Mouse (Mus musculus) heart, postnatal 36 days (tissue): Measurements from ENCODE around the gene Hnrnpm. TPM values are rescaled to one million over a fixed set of nuclear protein-coding genes. Genes with fewer than 3 reads are reported as not detected.
"Not testable (repeated sequence)": the region's sequence is repeated elsewhere in the genome, so short reads cannot be mapped to it uniquely, and the experiment has no call there.

Experiments used
- DNase-seq, 2 experiments: peaks; one replicate each; pipeline ENCODE4 v3.0.0; 2021 to 2022
- intact Hi-C: fragments of 180-260 bp; cut with DNase I; formaldehyde crosslinking; loops from one replicate; pipeline ENCODE4 v1.15.1; 2025
- total RNA-seq, 2 experiments: library from RNA; stranded (reverse); gene quantifications; 2 replicates each; pipeline ENCODE4 v1.2.3; 2021

The Hnrnpm gene
- total RNA-seq: 10 to 100 TPM; 82.5 to 83.7 TPM

DNA sequence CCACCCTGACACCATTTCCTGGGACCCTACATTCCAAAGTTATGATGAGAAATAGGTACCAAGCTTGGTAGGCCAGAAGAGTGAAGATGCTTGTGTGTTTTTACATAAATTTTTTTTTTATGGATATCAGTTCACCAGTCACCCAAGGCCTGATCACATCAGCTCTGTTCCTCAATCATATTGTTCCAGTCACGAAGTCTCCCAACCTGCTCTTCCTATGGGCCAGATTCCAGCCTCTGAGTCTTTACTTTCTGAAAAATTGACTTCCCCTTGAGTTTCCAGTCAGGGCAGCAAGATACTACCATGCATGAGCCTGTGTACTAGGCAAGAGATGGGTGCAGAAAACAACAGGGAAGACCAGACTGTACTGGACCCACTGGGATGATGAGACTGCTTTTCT, at the start of gene Hnrnpm:
Hnrnpm (minus strand) TSS at position 101 of the 400 bp plus-strand sequence.
- DNase-seq: no peak
- intact Hi-C loops: no loop called here

DNA sequence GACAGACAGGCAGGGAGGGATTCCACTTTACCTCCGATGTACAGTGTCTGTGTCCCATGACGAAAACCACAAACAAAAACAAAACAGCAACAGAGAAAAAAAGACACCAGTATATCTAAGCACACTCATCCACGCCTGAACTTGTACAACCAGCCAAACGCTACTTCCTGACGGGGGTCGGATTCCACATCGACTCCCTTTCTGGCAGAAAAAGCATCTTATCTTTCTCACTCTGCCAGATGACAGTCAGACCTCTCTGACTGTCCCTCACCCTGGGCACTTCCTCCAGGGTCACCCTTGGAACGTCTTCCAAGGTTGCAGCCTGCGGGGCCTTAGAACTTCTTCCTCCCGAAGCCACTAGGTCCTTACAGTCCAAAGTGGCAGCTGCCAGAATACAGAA, 46.9 kb upstream of the Hnrnpm start:
- DNase-seq, intact Hi-C loops: not testable (repeated sequence)

DNA sequence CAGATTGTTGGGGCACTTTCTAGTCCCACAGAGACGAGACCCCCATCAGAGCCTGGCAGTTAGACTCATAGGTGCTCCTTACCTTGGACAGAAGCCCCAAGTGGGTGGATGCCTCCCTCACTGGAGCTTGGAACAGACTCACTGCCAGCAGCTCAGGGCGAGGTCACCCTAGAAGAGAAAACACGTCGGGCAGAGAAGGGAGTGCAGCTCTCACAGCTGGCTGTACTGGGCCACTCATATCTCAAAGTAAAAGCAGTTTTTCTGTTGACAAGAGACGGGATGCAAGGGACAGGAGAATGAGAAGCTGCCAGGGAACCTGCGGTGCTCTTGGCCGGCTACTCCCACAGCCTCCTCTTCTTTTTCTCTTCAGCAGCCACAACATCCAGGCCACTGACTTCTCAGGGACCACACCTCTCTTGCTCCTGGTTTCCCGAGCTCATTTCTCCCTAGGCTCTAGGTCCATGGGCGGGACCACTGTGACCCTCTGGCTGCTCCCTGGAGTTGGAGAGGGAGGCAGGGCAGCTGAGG, 46.0 kb upstream of the Hnrnpm start:
- DNase-seq, intact Hi-C loops: not testable (repeated sequence)

DNA sequence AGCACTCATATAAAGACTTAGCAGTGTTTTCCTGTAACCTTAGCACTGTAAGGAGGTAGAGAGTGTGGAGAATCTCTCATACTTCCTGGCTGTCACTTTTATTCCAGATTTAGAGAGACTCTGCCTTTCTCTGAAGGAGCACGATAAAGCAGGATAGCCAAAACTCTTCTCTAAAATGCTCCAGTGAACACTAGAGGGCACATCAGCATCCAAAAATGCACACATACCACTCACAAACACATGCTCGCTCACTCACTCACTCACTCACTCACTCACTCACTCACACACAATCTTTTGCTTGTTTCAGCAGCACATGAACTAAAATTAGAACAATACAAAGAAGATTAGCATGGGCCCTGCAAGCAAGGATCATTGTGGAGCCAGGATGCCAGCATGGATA, 42.6 kb upstream of the Hnrnpm start:
- intact Hi-C loops: no loop called here
- DNase-seq: no peak

DNA sequence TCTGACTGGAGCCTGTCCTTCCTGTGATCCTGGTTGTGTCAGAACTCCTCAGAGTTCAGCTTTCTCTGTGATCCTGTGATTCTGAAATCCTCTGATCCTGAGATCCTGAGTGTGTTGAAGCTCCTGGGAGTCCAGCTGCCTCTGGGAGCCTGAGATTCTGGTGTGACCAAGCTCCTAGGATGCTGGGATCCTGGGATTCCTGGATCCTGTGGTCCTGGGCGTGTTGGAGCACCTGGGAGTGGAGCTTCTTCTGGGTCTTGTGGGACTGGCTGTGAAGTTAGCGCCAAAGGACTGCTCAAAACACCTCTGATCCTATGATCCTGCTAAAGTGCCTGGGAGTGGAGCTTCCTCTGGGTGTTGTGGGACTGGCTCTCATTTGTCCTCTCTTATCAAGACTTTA, 41.7 kb upstream of the Hnrnpm start:
- DNase-seq: no peak
- intact Hi-C loops: no loop called here

DNA sequence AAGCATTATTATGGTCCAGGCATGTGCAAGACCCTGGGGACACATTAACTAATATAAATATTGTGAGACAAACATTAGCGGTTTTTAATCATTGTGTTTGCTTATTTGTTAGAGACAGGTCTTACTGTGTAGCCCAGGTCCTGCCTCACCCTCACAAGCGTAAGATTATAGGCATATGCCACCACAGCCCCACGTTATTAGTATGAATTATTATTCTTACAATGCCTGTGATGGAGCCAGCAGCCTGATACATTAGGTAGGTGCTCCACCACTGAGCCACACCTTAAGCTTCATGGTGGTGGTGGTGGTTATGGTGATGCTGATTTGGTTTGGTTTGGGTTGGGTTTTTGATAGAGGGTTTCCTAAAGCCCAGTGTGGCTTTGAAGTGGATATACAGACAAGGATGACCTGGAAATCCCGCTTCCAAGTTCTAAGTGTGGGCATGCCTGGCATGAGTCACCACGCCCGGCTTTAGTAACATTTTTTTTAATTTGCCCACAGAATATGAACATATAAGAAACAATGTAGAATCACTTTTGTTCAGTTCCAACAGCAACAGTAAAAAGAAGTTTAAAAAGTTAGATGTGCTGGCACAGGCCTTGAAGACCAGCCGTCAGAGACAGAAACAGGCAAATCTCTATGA, 33.2 kb upstream of the Hnrnpm start:
- no peak for DNase-seq
- intact Hi-C loops: loop anchor here (2.0 kb wide), 1 partner anchor 35 kb away; no protein-coding TSS in a partner anchor

DNA sequence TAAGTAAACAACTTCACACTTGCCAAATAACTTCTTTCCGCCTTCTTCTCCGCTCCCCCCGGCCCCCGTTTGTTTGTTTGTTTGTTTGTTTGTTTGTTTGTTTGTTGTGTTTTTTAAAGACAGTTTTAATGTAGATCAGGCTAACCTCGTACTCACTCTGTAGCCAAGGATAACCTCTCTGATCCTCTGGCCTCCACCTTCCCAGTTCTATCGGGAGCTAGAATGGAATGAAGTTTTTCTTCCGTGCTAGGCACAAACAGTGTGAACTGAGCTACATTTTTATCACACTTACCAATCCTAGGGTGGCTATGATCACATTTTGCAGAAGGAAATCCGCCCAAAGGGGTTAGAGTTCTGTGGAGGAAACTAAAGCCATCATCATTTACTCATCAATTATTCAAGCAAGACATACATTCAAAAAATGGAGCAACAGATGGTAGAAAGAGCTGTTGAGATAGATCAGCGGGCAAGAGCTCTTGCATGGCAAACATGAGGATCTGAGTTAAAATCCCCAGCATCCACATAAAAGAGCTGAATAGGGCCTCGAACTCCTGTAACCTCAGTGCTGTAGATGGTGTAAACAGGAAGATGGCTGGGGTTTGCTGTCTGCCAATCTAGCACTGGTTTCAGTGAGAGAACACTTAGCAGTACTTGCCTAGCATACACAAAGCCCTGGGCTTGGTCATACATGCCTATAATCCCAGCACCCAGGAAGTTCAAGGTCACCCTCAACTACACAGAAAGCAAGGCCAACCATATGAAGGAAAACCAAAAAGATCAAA, 32.5 kb upstream of the Hnrnpm start:
- no peak for DNase-seq
- intact Hi-C loops: loop anchor here (2.0 kb wide), 1 partner anchor 34 kb away; no protein-coding TSS in a partner anchor

DNA sequence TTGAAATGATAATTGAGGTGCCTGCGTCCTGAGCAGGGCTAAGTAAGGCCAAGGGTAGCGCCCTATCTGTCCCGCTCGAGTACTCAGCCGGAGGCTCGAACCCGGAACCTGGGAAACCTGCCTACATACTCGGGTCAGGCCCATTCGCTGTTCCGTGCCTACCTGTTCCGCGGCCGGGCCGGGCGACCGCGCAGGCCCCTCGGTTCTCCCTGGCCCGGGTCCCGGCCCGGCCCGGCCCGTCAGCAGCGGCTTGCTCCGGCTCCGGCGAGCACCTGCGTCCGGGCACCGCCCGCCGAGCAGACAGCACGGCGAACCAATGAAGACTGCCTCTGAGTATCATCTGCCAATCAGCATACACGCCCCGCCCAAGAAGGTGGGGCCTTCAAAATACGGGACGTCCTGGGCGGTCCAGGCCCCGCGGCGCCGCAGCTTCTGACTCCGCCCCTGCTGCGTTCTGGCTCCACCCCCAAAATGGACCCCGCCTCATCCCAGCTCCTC, 31.8 kb upstream of the Hnrnpm start, which contains the start of gene March2:
March2 (minus strand) TSS at position 287 of the 498 bp plus-strand sequence.
- peak; percentile 98 for DNase-seq
- intact Hi-C loops: loop anchor here (2.0 kb wide), 1 partner anchor 34 kb away; no protein-coding TSS in a partner anchor

DNA sequence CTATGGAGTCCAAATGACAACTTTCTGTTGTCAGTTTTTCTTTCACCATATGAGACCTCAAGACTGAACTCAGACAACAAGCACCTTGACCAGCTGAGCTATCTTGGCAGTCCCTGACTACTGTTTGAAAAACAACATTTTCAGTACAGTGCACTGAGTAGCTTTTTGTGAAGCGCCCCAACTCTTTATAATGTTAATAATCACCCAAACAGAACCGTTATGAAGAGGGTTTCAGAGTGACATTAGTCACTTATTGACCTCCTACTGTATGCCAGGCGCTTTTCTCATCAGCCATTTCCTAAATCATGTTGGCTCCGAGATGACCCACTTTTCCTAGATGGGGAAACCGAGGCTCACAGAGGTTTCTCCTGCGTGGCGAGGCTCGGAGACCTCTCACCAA, 31.3 kb upstream of the Hnrnpm start:
- intact Hi-C loops: loop anchor here (2.0 kb wide), 1 partner anchor 33 kb away; no protein-coding TSS in a partner anchor
- no peak for DNase-seq

DNA sequence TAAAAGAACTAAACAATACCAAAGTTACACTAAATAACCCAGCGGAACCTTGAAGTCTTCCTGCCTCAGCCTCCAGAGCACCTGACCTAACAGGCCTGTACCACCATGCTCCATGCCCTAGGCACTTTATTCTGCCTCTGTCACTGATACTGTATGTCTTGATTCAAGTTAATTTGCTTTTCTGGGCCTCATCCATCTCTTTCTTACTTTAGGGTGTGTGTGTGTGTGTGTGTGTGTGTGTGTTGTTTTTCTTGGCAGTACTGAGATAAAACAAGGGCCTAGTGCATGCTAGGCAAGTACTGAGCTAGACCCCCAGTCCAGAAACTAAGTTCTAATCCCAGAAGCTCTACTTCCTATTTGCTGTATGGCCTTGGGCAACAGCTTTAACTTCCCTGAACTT, 30.6 kb upstream of the Hnrnpm start:
- intact Hi-C loops: no loop called here
- no peak for DNase-seq

DNA sequence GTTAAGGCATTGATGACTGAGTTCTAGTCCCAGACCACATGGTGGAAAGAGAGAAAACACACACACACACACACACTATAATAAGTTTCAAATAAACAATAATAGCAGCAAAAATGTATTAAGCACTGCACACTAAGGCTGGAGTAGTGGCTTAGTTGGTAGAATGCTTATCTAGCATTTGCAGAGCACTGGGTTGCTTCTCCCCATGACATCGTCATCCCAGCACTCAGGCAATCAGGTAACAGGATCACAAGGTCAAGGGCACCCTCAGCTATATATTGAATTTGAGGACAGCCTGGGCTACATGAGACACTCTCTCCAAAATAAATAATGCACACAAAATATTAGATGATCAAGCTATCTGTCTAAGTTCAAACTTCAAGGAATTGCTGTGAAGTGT, 28.1 kb upstream of the Hnrnpm start:
- DNase-seq: no peak
- intact Hi-C loops: no loop called here

DNA sequence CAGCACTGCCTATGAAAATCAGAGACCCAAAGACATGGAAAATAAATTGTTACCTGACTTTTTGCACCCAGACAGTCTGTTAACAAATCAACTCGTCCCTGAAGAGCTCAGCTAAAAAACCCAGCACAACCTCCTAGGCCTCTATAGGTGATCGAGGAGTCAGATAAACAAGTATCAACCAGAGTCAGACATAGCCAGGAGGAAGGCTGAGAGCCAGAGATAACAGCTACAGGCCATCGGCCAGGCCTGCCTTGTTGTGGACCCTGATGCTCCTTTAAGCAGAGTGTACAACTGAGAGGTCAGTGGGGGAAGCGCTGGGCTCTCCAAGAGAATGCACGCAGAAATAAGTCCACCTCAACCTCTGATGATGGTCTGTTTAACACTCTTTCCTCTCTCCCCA, 26.6 kb upstream of the Hnrnpm start:
- intact Hi-C loops: no loop called here
- no peak for DNase-seq

DNA sequence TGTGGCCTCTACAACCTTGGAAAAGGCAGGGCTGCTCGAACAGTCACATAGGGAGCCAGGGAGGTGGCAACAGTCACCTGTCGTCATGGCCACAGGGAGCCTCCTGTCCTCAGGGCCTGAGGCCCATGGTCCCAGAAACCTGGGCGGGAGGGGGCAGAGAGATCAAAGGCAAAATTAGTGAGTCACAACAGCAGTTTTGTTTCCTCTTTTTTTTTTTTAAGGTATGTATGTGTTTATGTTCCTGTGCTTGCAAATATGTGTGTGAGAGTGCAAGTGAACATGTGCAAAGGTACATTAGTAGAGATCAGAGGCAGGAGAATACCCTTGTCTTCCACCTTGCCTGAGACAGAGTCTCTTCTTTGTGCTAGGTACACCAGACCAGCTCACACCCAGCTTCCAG, 23.2 kb upstream of the Hnrnpm start:
- DNase-seq: no peak
- intact Hi-C loops: no loop called here

DNA sequence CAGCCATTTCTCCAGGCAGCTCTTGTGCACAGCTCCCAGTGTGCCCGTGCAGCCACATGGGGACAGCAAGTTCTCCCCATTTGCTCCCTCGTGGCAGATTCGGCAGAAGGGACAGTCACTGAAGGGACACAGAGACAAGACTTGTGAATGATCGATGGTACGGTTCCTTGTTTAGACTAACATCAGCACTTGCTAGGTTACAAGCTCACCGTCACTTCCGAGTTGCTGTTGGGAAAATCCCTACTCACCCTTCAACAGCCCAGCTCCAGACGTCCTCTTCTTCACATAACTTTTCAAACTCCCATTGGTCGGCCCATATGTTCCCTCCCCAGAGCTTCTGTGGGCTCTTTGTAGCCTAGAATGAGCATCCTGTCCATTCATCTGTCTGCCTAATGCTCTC, 16.4 kb upstream of the Hnrnpm start:
- no peak for DNase-seq
- intact Hi-C loops: no loop called here

DNA sequence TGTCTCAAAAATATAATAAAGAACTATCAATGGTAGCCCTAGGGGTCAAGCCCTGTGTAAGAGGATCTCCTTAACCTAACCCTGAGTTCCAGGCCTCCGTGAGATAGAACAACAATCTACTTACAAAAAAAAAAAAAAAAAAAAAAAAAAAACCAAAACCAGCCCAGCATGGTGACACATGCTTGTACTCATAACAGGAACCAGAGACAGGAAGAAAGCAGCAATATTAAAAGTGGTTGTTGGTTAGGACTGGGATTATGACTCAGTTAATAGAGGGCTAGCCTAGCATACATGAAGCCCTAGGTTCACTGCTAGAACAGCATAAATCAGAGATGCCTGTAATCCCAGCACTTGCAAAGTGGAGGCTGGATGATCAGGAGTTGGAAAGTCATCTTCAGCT, 15.5 kb upstream of the Hnrnpm start:
- intact Hi-C loops: no loop called here
- no peak for DNase-seq

DNA sequence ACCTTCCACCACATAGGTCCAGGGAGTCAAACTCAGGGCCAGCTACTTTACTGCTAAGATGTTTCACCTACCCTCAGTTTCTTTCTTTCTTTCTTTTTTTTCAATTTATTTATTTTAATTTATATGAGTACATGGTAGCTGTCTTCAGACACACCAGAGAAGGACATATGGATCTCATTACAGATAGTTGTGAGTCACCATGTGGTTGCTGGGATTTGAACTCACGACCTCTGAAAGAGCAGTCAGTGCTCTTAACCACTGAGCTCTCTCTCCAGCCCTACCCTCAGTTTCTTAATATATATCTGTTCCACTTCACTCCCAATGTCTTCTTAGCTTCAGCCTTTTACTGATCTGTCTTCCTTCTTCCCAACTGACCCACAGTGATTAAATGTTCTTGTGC, 8.8 kb upstream of the Hnrnpm start:
- intact Hi-C loops: no loop called here
- DNase-seq: no peak

DNA sequence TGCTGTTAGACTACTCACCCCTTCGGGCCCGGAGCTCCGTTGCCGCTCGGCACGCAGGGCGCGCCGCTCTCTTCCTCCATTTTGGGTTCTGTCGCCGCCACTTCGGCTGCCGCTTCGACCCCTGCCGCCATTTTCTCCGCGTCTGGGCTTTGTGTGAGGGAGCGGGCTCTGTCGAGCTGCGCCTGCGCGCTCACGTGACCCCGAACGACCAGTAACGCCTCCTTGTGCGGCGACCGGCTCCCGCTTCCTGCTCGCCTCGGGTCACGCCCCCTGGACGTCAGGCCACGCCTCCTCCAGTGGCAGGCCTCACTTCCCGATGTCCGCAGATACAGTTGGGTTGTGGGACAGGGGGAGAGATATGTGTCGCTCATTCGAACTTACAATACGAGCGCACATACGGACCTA, 1.4 kb downstream of the Hnrnpm start:
- intact Hi-C loops: loop anchor here (2.0 kb wide), 1 partner anchor 34 kb away; the partner anchor contains the start of gene March2

DNA sequence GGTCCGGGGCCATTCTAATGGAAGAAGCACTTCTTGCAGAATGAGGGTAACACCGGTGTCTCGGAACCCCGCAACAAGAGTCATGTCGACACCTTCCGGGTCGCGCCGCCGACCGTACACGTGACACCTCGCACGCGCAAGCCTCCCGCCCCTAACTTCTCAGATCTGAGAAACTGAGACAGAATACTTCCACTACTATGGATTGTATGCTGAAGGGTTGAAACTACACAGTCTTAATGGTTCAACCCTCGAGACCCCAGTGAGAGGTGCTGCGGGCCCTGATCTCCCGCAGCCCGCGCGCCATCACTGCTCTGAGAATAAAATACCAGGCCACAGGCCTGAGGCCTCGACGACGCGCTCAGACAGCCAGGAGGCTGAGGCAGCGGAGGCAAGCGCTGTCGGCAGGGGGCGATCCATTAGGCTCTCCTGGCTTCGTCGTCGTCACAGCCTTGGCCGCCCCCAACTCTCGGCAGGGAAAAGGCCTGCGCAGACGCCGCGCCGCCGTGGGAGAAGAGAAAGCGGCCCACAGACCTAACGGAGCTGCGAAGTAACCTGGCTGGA, 1.9 kb downstream of the Hnrnpm start:
- intact Hi-C loops: loop anchor here (2.0 kb wide), 1 partner anchor 34 kb away; the partner anchor contains the start of gene March2
- peak in 1 of 2 experiments; percentile 64 for DNase-seq

More for the DNA sequence above, 1.4 kb downstream of the Hnrnpm start:
- DNase-seq: peak; percentile 96 to 98

DNA sequence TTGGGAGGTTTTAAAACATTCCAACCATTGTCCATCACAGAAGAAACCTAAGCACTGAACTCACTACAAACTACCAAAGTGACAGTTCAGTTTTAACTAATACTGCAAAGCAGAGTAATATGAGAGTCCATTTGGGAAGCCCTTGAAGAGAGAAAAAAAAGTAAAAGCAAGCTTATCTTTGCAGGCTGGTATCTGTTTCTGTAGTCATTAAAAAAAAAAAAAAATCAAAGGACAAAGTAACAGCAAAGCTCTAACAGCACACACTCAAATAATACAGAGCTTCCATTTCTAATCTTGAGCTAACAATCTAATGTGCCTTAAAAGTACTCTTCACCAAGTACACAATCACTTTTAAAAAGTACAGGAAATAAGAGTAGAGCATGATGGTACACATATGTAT, 4.9 kb downstream of the Hnrnpm start:
- no peak for DNase-seq
- intact Hi-C loops: no loop called here

DNA sequence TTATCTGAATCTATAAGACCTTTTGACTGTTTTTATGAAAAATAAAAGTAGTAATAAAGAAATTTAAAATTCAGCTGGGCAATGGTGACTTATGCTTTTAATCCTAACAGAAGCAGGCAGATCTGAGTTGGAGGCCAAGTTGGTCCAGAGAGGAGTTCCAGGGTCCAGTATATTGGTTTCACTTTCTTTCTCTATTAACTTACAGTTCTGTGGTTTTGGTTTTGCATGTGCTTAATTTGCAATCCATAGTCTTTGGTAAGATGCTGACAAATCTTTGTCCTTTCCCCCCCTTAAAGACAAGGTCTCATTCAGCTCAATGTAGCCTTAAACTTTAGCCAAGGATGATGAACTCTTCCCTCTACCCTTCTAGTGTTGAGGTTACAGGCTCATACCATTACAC, 7.9 kb downstream of the Hnrnpm start:
- intact Hi-C loops: no loop called here
- DNase-seq: no peak

DNA sequence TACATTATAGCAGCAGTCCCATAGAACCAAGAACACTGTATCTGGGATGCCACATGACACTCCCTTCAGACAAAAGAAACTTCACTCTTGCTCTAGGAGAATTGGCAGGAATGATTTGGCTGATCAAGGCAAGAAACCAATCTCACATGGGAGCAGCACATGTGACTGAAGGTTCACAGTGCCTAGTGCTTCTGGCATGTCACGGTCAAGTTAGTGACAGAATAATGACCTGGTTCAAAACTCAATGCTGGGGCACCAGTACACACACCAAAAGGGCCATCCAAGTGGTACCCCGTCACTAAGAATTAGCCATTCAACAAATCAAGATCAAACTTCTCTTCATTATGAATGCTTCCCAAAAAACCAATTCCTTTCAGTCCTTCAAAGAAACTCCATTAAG, 10.6 kb downstream of the Hnrnpm start:
- intact Hi-C loops: no loop called here
- no peak for DNase-seq
